Mouse (Mus musculus): ENCODE data around the gene Triml2.

DNA sequence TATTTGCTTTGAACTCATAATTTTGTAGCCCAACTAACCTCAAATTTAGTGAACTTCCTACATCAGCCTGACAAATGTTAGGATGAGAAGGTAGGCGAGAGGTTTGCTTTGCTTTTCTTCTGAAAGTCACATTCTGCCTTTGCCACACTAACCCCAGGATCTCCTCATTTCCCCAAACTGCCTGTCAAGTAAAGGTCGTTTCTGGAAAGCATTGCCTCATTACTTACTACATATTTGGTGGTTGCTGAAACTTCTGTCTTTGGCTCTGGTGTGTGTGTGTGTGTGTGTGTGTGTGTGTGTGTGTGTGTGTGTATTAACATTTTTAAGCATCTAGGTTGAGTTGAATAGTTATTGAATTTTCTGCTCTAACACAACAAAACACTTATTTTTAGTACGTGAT is 15.9 kb upstream of the Triml2 start:
- TF ChIP-seq POLR2A (IDR thresholded peaks at IDR 0.05; ENCODE audit: insufficient read depth, low read depth, low read length) (no peak), CTCF (IDR thresholded peaks at IDR 0.05; ENCODE audit: insufficient read depth, low read depth, low read length) (no peak)
